Mouse (Mus musculus) heart, embryonic 14.5 days (tissue): ENCODE results near the gene Rrp1. TPM values are rescaled to one million over a fixed set of nuclear protein-coding genes. Genes with fewer than 3 reads are reported as not detected.

ENCODE experiments used
- ATAC-seq: fragments of 200-750 bp; cut with Nextera tagmentation; 2 replicates; pipeline ENCODE4 v1.8.0; 2017; ENCODE audit warnings: low read depth, moderate TSS enrichment; ENCODE audit not compliant: insufficient number of reproducible peaks, insufficient read depth, low FRiP score
- H3K27ac ChIP-seq, 2 experiments: fragments of 200-500 bp in 1 of 2; fragments of 300-500 bp in 1 of 2; sonication (generic) in 1 of 2; replicated peaks in 1 of 2; 2 replicates each; pipeline ENCODE4 v1.5.1; 2012 to 2014; ENCODE audit warnings: low read depth in 2 of 2, low read length in 2 of 2, control low read depth in 1 of 2, mild to moderate bottlenecking in 1 of 2, mixed read lengths in 1 of 2; ENCODE audit not compliant: control insufficient read depth in 1 of 2, insufficient read depth in 1 of 2
- H3K27me3 ChIP-seq: fragments of 300-500 bp; sonication (generic); 2 replicates; pipeline ENCODE4 v1.6.1; 2014; ENCODE audit warnings: mild to moderate bottlenecking, low read length, control low read depth; ENCODE audit not compliant: control insufficient read depth, insufficient read depth
- H3K36me3 ChIP-seq: fragments of 300-500 bp; sonication (generic); 2 replicates; pipeline ENCODE4 v1.6.1; 2014; ENCODE audit warnings: mild to moderate bottlenecking, control low read depth, low read length, mixed read lengths; ENCODE audit not compliant: control insufficient read depth, insufficient read depth
- H3K4me1 ChIP-seq, 2 experiments: fragments of 200-500 bp in 1 of 2; fragments of 300-500 bp in 1 of 2; sonication (generic) in 1 of 2; 2 replicates each; pipeline ENCODE4 v1.6.1; 2012 to 2014; ENCODE audit warnings: low read length in 2 of 2, control low read depth in 1 of 2, mixed read lengths in 1 of 2; ENCODE audit not compliant: control insufficient read depth in 2 of 2, insufficient read depth in 2 of 2
- H3K4me2 ChIP-seq: fragments of 300-500 bp; sonication (generic); 2 replicates; pipeline ENCODE4 v1.6.1; 2014; ENCODE audit warnings: mild to moderate bottlenecking, low read length
- H3K4me3 ChIP-seq, 2 experiments: fragments of 200-500 bp in 1 of 2; fragments of 300-500 bp in 1 of 2; sonication (generic) in 1 of 2; 2 replicates each; pipeline ENCODE4 v1.5.1; 2012 to 2014; ENCODE audit warnings: low read length in 2 of 2, mild to moderate bottlenecking in 2 of 2, control low read depth in 1 of 2, low read depth in 1 of 2, moderate library complexity in 1 of 2; ENCODE audit not compliant: control insufficient read depth in 1 of 2, insufficient read depth in 1 of 2
- H3K9ac ChIP-seq: fragments of 300-500 bp; sonication (generic); 2 replicates; pipeline ENCODE4 v1.6.1; 2014; ENCODE audit warnings: mild to moderate bottlenecking, low read length
- H3K9me3 ChIP-seq: fragments of 300-500 bp; sonication (generic); 2 replicates; pipeline ENCODE4 v1.6.1; 2016; ENCODE audit warnings: low read length, control low read depth; ENCODE audit not compliant: control insufficient read depth
- WGBS: fragments of 180-500 bp; shearing (Covaris S2); extraction: QIAGEN DNeasy Blood & Tissue Kit; methylation state at CpG from one replicate; pipeline ENCODE4 v1.1.7; 2014; 5-methylcytosine and 5-hydroxymethylcytosine counted together
- polyA plus RNA-seq: library from polyadenylated mRNA; unstranded; fragments of >200 nt; fragmentation: Nextera tagmentation; extraction: Ambion mirVana; gene quantifications from 2 replicates; pipeline ENCODE4 v1.2.1, GENCODE M21; 2014

The Rrp1 gene
- polyA plus RNA-seq, 1 experiment from 2014 or later = 191 TPM

GRCm38 (mm10) chr10:78378516-78378915 lies 34.3 kb downstream of the Rrp1 start:
- H3K4me3 ChIP-seq = no peak overlapping the region
- no peaks in the 10 kb centered on the region for H3K36me3 ChIP-seq
- H3K27me3 ChIP-seq = no peaks in the 10 kb centered on the region
- H3K4me1 ChIP-seq = no peaks in the 10 kb centered on the region
- 92% methylated on average over 7 of the region's 7 CpGs for WGBS
- no peak for ATAC-seq
- H3K9me3 ChIP-seq = peaks cover 6% of the 10 kb centered on the region; the same call in 1 of the 2 replicates
- H3K4me2 ChIP-seq = no peak overlapping the region
- H3K27ac ChIP-seq = no peak overlapping the region
- no peak overlapping the region for H3K9ac ChIP-seq

- H3K27ac ChIP-seq = no peak overlapping the region
- H3K9me3 ChIP-seq = no peaks in the 10 kb centered on the region
- no peak for ATAC-seq
- no peaks in the 10 kb centered on the region for H3K4me1 ChIP-seq
- WGBS = 69% methylated on average over 27 of the region's 27 CpGs
- H3K4me2 ChIP-seq = no peak overlapping the region
- H3K36me3 ChIP-seq = no peaks in the 10 kb centered on the region
- H3K4me3 ChIP-seq = no peak overlapping the region
- H3K9ac ChIP-seq = no peak overlapping the region
- no peaks in the 10 kb centered on the region for H3K27me3 ChIP-seq
These were observed 39.9 kb downstream of the Rrp1 start for GRCm38 (mm10) chr10:78372681-78373668.

DNA sequence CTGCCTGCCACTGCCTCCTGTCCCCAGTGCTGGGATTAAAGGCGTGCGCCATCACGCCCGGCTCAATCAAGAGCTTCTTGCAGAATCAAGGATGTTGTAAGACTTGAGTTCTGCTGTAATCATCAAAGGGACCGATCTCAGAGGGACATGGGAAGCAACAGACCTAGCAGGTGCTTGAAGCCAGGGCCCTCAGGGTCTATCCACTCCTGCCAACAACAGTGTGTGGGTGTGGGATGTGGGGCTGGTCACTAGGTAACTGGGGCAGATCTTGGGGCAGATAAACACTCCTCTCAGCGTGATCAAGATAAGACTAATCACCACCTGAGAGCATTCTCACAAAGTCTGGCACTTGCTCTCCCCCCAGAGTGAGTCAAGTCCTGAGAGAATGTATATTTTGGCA lies 41.1 kb downstream of the Rrp1 start:
- WGBS = 76% methylated on average over 6 of the region's 6 CpGs
- Histone ChIP-seq H3K27me3 (no peaks in the 10 kb centered on the region), H3K4me3 (no peak overlapping the region), H3K4me1 (peaks cover 7 to 8% of the 10 kb centered on the region in 2 experiments), H3K36me3 (no peaks in the 10 kb centered on the region), H3K27ac (no peak overlapping the region), H3K9me3 (no peaks in the 10 kb centered on the region), H3K9ac (no peak overlapping the region), H3K4me2 (no peak overlapping the region)
- ATAC-seq = no peak

DNA sequence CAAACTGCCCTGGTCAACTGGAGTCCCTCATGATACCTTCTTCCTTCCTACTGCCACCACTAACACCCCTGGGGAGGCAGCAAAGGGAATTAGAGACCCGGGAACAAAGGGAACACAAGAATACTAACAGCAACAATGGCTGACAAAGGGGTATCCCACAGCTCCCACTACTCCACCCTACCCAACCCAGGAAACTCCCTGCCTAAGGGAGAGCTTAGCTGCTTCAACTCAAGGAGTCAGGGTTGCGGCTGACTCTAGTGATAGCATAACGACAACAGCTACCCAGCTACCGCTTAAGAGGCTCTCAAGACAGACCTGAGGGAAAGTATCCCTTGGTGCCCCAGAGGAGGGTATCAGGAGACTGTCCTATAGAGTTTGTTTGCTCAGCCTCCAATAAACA lies 45.3 kb downstream of the Rrp1 start:
- no peak overlapping the region for H3K9ac ChIP-seq
- no peaks in the 10 kb centered on the region for H3K9me3 ChIP-seq
- H3K4me3 ChIP-seq = no peak overlapping the region
- H3K27ac ChIP-seq = no peak overlapping the region
- ATAC-seq = no peak
- H3K36me3 ChIP-seq = no peaks in the 10 kb centered on the region
- 48% methylated on average over 4 of the region's 4 CpGs for WGBS
- H3K27me3 ChIP-seq = no peaks in the 10 kb centered on the region
- no peak overlapping the region for H3K4me2 ChIP-seq
- peaks cover 15 to 16% of the 10 kb centered on the region in 2 experiments for H3K4me1 ChIP-seq

GRCm38 (mm10) chr10:78366851-78367312 lies 46.0 kb downstream of the Rrp1 start:
- peaks cover 15 to 16% of the 10 kb centered on the region in 2 experiments for H3K4me1 ChIP-seq
- peak overlapping the region; percentile 8; the same call in 1 of the 2 replicates for H3K9ac ChIP-seq
- no peaks in the 10 kb centered on the region for H3K9me3 ChIP-seq
- H3K4me2 ChIP-seq = peak overlapping the region; percentile 45
- 10% methylated on average over 9 of the region's 9 CpGs for WGBS
- ATAC-seq = no peak
- no peaks in the 10 kb centered on the region for H3K36me3 ChIP-seq
- H3K4me3 ChIP-seq = no peak overlapping the region
- no peaks in the 10 kb centered on the region for H3K27me3 ChIP-seq
- peak overlapping the region; percentile 22 to 29; a peak in 3 of 4 replicates for H3K27ac ChIP-seq

DNA sequence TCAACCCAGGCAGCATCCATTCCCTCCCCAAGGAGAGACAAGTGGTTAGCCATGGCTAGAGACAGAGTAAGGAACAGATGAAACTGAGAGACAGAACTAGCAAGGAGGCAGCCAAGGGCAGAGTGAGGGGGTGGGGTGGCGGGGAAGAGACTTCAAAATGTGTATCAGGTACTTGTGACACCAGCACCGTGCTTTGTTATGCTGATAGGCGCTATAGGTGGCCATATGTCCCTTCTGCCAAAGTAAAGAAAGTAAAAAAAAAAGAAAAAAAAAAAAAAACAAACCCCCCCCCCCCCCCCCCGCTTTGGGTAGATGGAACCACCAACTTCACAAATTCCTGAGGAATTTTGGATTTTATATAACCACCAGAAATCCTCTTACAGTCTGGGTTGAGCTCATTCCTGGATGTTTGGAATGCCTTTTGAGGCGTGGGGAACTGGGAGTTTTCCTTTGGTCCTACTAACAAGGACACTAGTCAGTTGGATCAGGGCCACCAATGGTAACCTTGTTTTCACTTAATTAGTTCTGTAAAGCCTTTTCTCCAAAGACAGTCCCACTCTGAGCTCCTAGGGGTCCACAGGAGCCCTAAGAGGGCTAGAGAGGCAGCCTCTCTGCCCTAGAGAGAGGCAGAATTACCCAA lies 46.5 kb downstream of the Rrp1 start:
- no peaks in the 10 kb centered on the region for H3K27me3 ChIP-seq
- peak overlapping the region; percentile 22 to 29; a peak in 3 of 4 replicates for H3K27ac ChIP-seq
- no peak for ATAC-seq
- H3K4me2 ChIP-seq = peak overlapping the region; percentile 45
- H3K9me3 ChIP-seq = no peaks in the 10 kb centered on the region
- no peaks in the 10 kb centered on the region for H3K36me3 ChIP-seq
- no peak overlapping the region for H3K4me3 ChIP-seq
- H3K9ac ChIP-seq = peak overlapping the region; percentile 8; the same call in 1 of the 2 replicates
- WGBS = 45% methylated on average over 4 of the region's 5 CpGs
- peaks cover 15 to 16% of the 10 kb centered on the region in 2 experiments for H3K4me1 ChIP-seq

- peaks cover 15 to 16% of the 10 kb centered on the region in 2 experiments for H3K4me1 ChIP-seq
- H3K4me3 ChIP-seq = no peak overlapping the region
- 60% methylated on average over 6 of the region's 6 CpGs for WGBS
- H3K4me2 ChIP-seq = no peak overlapping the region
- H3K27me3 ChIP-seq = no peaks in the 10 kb centered on the region
- H3K9me3 ChIP-seq = no peaks in the 10 kb centered on the region
- H3K9ac ChIP-seq = no peak overlapping the region
- no peak overlapping the region for H3K27ac ChIP-seq
- H3K36me3 ChIP-seq = no peaks in the 10 kb centered on the region
- no peak for ATAC-seq
These were observed 47.3 kb downstream of the Rrp1 start for GRCm38 (mm10) chr10:78365555-78365954.
